Mouse (Mus musculus) ES-E14 (cell line): ENCODE measurements around the gene Dolk.

Source experiments
- CHD2 ChIP-seq: IDR thresholded peaks from 2 replicates; pipeline ENCODE4 v1.6.1; 2014; ENCODE audit warnings: mild to moderate bottlenecking, low read depth, low read length, inconsistent platforms
- MAFK ChIP-seq: IDR thresholded peaks from 2 replicates; pipeline ENCODE4 v1.6.1; 2014; ENCODE audit warnings: mild to moderate bottlenecking, low read depth, low read length, inconsistent platforms; ENCODE audit not compliant: insufficient read depth
- ZC3H11A ChIP-seq: IDR thresholded peaks from 2 replicates; pipeline ENCODE4 v1.6.1; 2012; ENCODE audit warnings: low read depth, mild to moderate bottlenecking, inconsistent platforms, low read length, borderline replicate concordance

DNA sequence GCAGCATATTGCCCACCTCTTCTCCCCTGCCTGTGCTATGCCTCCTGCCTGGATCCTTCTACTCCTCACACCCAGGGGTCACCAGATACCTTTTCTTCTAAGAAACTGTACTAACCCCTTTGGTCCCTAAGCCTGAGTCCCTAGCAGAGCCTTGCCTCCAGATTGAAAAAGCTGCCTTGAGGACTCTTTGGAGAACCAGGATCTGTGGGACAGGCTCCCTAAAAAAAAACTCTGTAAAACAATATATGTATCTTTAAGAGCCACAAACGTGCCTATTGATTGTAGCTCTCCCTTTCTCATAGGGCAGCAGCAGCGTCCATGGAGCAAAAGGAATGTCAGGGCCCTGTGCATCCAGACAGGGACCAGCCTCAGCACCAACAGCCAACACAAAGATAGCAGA lies 45.9 kb downstream of the Dolk start, which contains the start of gene Gm28035:
- TF ChIP-seq CHD2 (no peak), ZC3H11A (no peak), MAFK (no peak)
